Mouse (Mus musculus) cerebellum, adult 11 months (tissue): ENCODE measurements around the gene March2.

Experiments
- DNase-seq: peaks from one replicate; pipeline ENCODE4 v3.0.0; 2022

Gene March2

GRCm38 (mm10) chr17:33717246-33717645 is 1.2 kb downstream of the March2 start:
- no peak for DNase-seq

- DNase-seq: no peak
These were observed 3.7 kb downstream of the March2 start for GRCm38 (mm10) chr17:33714779-33715178.

- no peak for DNase-seq
These were observed 5.2 kb downstream of the March2 start for GRCm38 (mm10) chr17:33713271-33713670.

- no peak for DNase-seq
These were observed 8.6 kb downstream of the March2 start for GRCm38 (mm10) chr17:33709834-33710233.

- DNase-seq: no peak
These were observed 15.4 kb downstream of the March2 start for GRCm38 (mm10) chr17:33703091-33703490.

GRCm38 (mm10) chr17:33702178-33702577 is 16.3 kb downstream of the March2 start:
- DNase-seq: no peak

- no peak for DNase-seq
These were observed 23.0 kb downstream of the March2 start for GRCm38 (mm10) chr17:33695471-33695870.

- DNase-seq: no peak
These were observed 31.7 kb downstream of the March2 start, which contains the start of gene Hnrnpm for GRCm38 (mm10) chr17:33686760-33687159. TSS of gene Hnrnpm (minus strand) at chr17:33686860.

- peak; percentile 96 for DNase-seq
These were observed 33.2 kb downstream of the March2 start for GRCm38 (mm10) chr17:33685249-33685653.

- DNase-seq: peak; percentile 56
These were observed 33.7 kb downstream of the March2 start for GRCm38 (mm10) chr17:33684671-33685231.

GRCm38 (mm10) chr17:33681767-33682166 is 36.7 kb downstream of the March2 start:
- no peak for DNase-seq

GRCm38 (mm10) chr17:33678771-33679170 is 39.7 kb downstream of the March2 start:
- no peak for DNase-seq

GRCm38 (mm10) chr17:33676086-33676485 is 42.4 kb downstream of the March2 start:
- DNase-seq: no peak

GRCm38 (mm10) chr17:33675452-33675851 is 43.0 kb downstream of the March2 start:
- DNase-seq: no peak

- DNase-seq: no peak
These were observed 44.6 kb downstream of the March2 start for GRCm38 (mm10) chr17:33673837-33674236.

- DNase-seq: no peak
These were observed 48.8 kb downstream of the March2 start for GRCm38 (mm10) chr17:33669681-33670080.

GRCm38 (mm10) chr17:33666813-33667212 is 51.7 kb downstream of the March2 start:
- DNase-seq: no peak

GRCm38 (mm10) chr17:33649781-33650475 is 68.5 kb downstream of the March2 start:
- DNase-seq: no peak

- no peak for DNase-seq
These were observed 73.4 kb downstream of the March2 start for GRCm38 (mm10) chr17:33645073-33645472.

- no peak for DNase-seq
These were observed 74.4 kb downstream of the March2 start for GRCm38 (mm10) chr17:33644068-33644467.

- no peak for DNase-seq
These were observed 78.7 kb downstream of the March2 start for GRCm38 (mm10) chr17:33639743-33640142.

- no peak for DNase-seq
These were observed 80.8 kb downstream of the March2 start, which contains the start of gene Pram1 for GRCm38 (mm10) chr17:33637516-33638276. TSS of gene Pram1 (plus strand) at chr17:33638056.

- no peak for DNase-seq
These were observed 81.4 kb downstream of the March2 start for GRCm38 (mm10) chr17:33637038-33637437.
